Mouse (Mus musculus): ENCODE measurements around the gene Actl10. TPM values are rescaled to one million over a fixed set of nuclear protein-coding genes. Genes with fewer than 3 reads are reported as not detected.

Actl10 gene
- polyA plus RNA-seq, 1 experiment from 2014 or later: 0.15 TPM

- peaks cover 78% of the 10 kb centered on the region for H3K36me3 ChIP-seq
- H3K9ac ChIP-seq: no peak overlapping the region
Measured at GRCm38 (mm10) chr2:154532888-154533287, 18.7 kb upstream of the Actl10 start.

GRCm38 (mm10) chr2:154534704-154535270, 16.8 kb upstream of the Actl10 start:
- Histone ChIP-seq H3K4me3 (no peak overlapping the region), H3K9me3 (replicated peaks) (no peaks in the 10 kb centered on the region), H3K9ac (no peak overlapping the region), H3K4me1 (replicated peaks) (peaks cover 17% of the 10 kb centered on the region), H3K27ac (ENCODE audit: poor library complexity, severe bottlenecking) (no peak overlapping the region), H3K27me3 (replicated peaks) (no peaks in the 10 kb centered on the region), H3K36me3 (peaks cover 68% of the 10 kb centered on the region), H3K4me2 (no peak overlapping the region)
- WGBS: 62% methylated on average over 12 of the region's 12 CpGs
- ATAC-seq (ENCODE audit: insufficient number of reproducible peaks, low FRiP score): peak; percentile 9; the same call in 1 of the 2 replicates

More at GRCm38 (mm10) chr2:154532888-154533287, 18.7 kb upstream of the Actl10 start:
- no peak overlapping the region for H3K27ac ChIP-seq (ENCODE audit: poor library complexity, severe bottlenecking)
- WGBS: 64% methylated on average over 3 of the region's 3 CpGs
- H3K9me3 ChIP-seq (replicated peaks): no peaks in the 10 kb centered on the region
- no peak overlapping the region for H3K4me3 ChIP-seq
- H3K4me2 ChIP-seq: no peak overlapping the region
- no peaks in the 10 kb centered on the region for H3K27me3 ChIP-seq (replicated peaks)
- peaks cover 10% of the 10 kb centered on the region for H3K4me1 ChIP-seq (replicated peaks)
- ATAC-seq (ENCODE audit: insufficient number of reproducible peaks, low FRiP score): no peak

- Histone ChIP-seq H3K4me2 (no peak overlapping the region), H3K36me3 (peaks cover 49% of the 10 kb centered on the region), H3K27ac (ENCODE audit: poor library complexity, severe bottlenecking) (no peak overlapping the region), H3K9ac (no peak overlapping the region), H3K4me1 (replicated peaks) (peaks cover 17% of the 10 kb centered on the region), H3K9me3 (replicated peaks) (no peaks in the 10 kb centered on the region; the same call in 1 of the 2 replicates), H3K4me3 (no peak overlapping the region), H3K27me3 (replicated peaks) (no peaks in the 10 kb centered on the region)
- 64% methylated on average over 2 of the region's 2 CpGs for WGBS
- ATAC-seq (ENCODE audit: insufficient number of reproducible peaks, low FRiP score): no peak
Measured at GRCm38 (mm10) chr2:154538310-154538709, 13.3 kb upstream of the Actl10 start.

- Histone ChIP-seq H3K27me3 (replicated peaks) (no peaks in the 10 kb centered on the region), H3K27ac (ENCODE audit: poor library complexity, severe bottlenecking) (no peak overlapping the region), H3K4me1 (replicated peaks) (peaks cover 17% of the 10 kb centered on the region), H3K4me3 (no peak overlapping the region), H3K4me2 (no peak overlapping the region), H3K9me3 (replicated peaks) (no peaks in the 10 kb centered on the region; the same call in 1 of the 2 replicates), H3K9ac (no peak overlapping the region), H3K36me3 (peaks cover 47% of the 10 kb centered on the region)
- whole genome bisulfite sequencing: 28% methylated on average over 3 of the region's 3 CpGs
- no peak for ATAC-seq (ENCODE audit: insufficient number of reproducible peaks, low FRiP score)
Measured at GRCm38 (mm10) chr2:154538710-154539109, 12.9 kb upstream of the Actl10 start.

- WGBS: 82% methylated on average over 3 of the region's 3 CpGs
- H3K9me3 ChIP-seq (replicated peaks): no peaks in the 10 kb centered on the region; the same call in 1 of the 2 replicates
- ATAC-seq (ENCODE audit: insufficient number of reproducible peaks, low FRiP score): no peak
- H3K4me1 ChIP-seq (replicated peaks): peaks cover 14% of the 10 kb centered on the region
- no peak overlapping the region for H3K27ac ChIP-seq (ENCODE audit: poor library complexity, severe bottlenecking)
- peaks cover 42% of the 10 kb centered on the region for H3K36me3 ChIP-seq
- H3K9ac ChIP-seq: no peak overlapping the region
- no peaks in the 10 kb centered on the region for H3K27me3 ChIP-seq (replicated peaks)
- no peak overlapping the region for H3K4me2 ChIP-seq
- H3K4me3 ChIP-seq: no peak overlapping the region
Measured at GRCm38 (mm10) chr2:154539720-154540119, 11.9 kb upstream of the Actl10 start.

- no peaks in the 10 kb centered on the region; the same call in 1 of the 2 replicates for H3K9me3 ChIP-seq (replicated peaks)
- H3K4me3 ChIP-seq: no peak overlapping the region
- ATAC-seq (ENCODE audit: insufficient number of reproducible peaks, low FRiP score): no peak
Measured at GRCm38 (mm10) chr2:154541630-154542029, 9.9 kb upstream of the Actl10 start.

GRCm38 (mm10) chr2:154543567-154544347, 7.8 kb upstream of the Actl10 start:
- no peaks in the 10 kb centered on the region for H3K27me3 ChIP-seq (replicated peaks)
- no peak overlapping the region for H3K4me3 ChIP-seq
- H3K9ac ChIP-seq: no peak overlapping the region
- 82% methylated on average over 9 of the region's 9 CpGs for WGBS
- H3K4me1 ChIP-seq (replicated peaks): peaks cover 4% of the 10 kb centered on the region; the same call in 1 of the 2 replicates
- no peaks in the 10 kb centered on the region; the same call in 1 of the 2 replicates for H3K9me3 ChIP-seq (replicated peaks)
- no peak overlapping the region for H3K4me2 ChIP-seq
- no peak overlapping the region for H3K27ac ChIP-seq (ENCODE audit: poor library complexity, severe bottlenecking)
- ATAC-seq (ENCODE audit: insufficient number of reproducible peaks, low FRiP score): no peak
- H3K36me3 ChIP-seq: peaks cover 10% of the 10 kb centered on the region

More at GRCm38 (mm10) chr2:154541630-154542029, 9.9 kb upstream of the Actl10 start:
- Histone ChIP-seq H3K9ac (no peak overlapping the region), H3K27ac (ENCODE audit: poor library complexity, severe bottlenecking) (no peak overlapping the region), H3K36me3 (peaks cover 26% of the 10 kb centered on the region), H3K4me2 (no peak overlapping the region), H3K4me1 (replicated peaks) (peaks cover 7% of the 10 kb centered on the region; the same call in 1 of the 2 replicates), H3K27me3 (replicated peaks) (no peaks in the 10 kb centered on the region)
- 69% methylated on average over 2 of the region's 2 CpGs for WGBS

GRCm38 (mm10) chr2:154546711-154547110, 4.9 kb upstream of the Actl10 start, which contains the start of gene 1700003F12Rik:
Gene 1700003F12Rik (plus strand): TSS chr2:154547085.
- ATAC-seq (ENCODE audit: insufficient number of reproducible peaks, low FRiP score): no peak
- Histone ChIP-seq H3K9me3 (replicated peaks) (no peaks in the 10 kb centered on the region), H3K4me3 (no peak within 1 kb of the TSS), H3K4me2 (no peak within 1 kb of the TSS), H3K36me3 (no peaks in the 10 kb centered on the region; the same call in 1 of the 2 replicates), H3K4me1 (replicated peaks) (peaks cover 18% of the 10 kb centered on the region), H3K9ac (no peak within 1 kb of the TSS), H3K27ac (ENCODE audit: poor library complexity, severe bottlenecking) (no peak within 1 kb of the TSS), H3K27me3 (replicated peaks) (peaks cover 20% of the 10 kb centered on the region)
- WGBS: 88% methylated on average over 10 of the region's 10 CpGs

- H3K4me3 ChIP-seq: no peak overlapping the region
- no peak for ATAC-seq (ENCODE audit: insufficient number of reproducible peaks, low FRiP score)
- 52% methylated on average over 3 of the region's 3 CpGs for WGBS
Measured at GRCm38 (mm10) chr2:154548688-154549087, 2.9 kb upstream of the Actl10 start.

GRCm38 (mm10) chr2:154549127-154549885, 2.3 kb upstream of the Actl10 start:
- Histone ChIP-seq H3K4me3 (peak overlapping the region; percentile 51), H3K4me2 (peak overlapping the region; percentile 91), H3K9me3 (replicated peaks) (no peaks in the 10 kb centered on the region), H3K9ac (peak overlapping the region; percentile 57), H3K27ac (ENCODE audit: poor library complexity, severe bottlenecking) (no peak overlapping the region), H3K4me1 (replicated peaks) (peaks cover 28% of the 10 kb centered on the region), H3K36me3 (no peaks in the 10 kb centered on the region), H3K27me3 (replicated peaks) (peaks cover 34% of the 10 kb centered on the region)
- peak; percentile 70 for ATAC-seq (ENCODE audit: insufficient number of reproducible peaks, low FRiP score)
- WGBS: 4% methylated on average over 48 of the region's 48 CpGs

More at GRCm38 (mm10) chr2:154548688-154549087, 2.9 kb upstream of the Actl10 start:
- H3K27me3 ChIP-seq (replicated peaks): peaks cover 33% of the 10 kb centered on the region
- H3K27ac ChIP-seq (ENCODE audit: poor library complexity, severe bottlenecking): no peak overlapping the region
- H3K4me1 ChIP-seq (replicated peaks): peaks cover 28% of the 10 kb centered on the region
- H3K9me3 ChIP-seq (replicated peaks): no peaks in the 10 kb centered on the region
- 0 out of 2 replicates have a peak overlapping the region, but pooled peaks have one; percentile 91 for H3K4me2 ChIP-seq
- no peak overlapping the region for H3K9ac ChIP-seq
- H3K36me3 ChIP-seq: no peaks in the 10 kb centered on the region

- H3K4me1 ChIP-seq (replicated peaks): peaks cover 30% of the 10 kb centered on the region
- peak overlapping the region; percentile 51 for H3K4me3 ChIP-seq
- peaks cover 38% of the 10 kb centered on the region for H3K27me3 ChIP-seq (replicated peaks)
- H3K4me2 ChIP-seq: peak overlapping the region; percentile 91
- no peak overlapping the region for H3K27ac ChIP-seq (ENCODE audit: poor library complexity, severe bottlenecking)
- no peak overlapping the region for H3K9ac ChIP-seq
- H3K9me3 ChIP-seq (replicated peaks): no peaks in the 10 kb centered on the region
- WGBS: 14% methylated on average over 20 of the region's 20 CpGs
- no peaks in the 10 kb centered on the region for H3K36me3 ChIP-seq
- no peak for ATAC-seq (ENCODE audit: insufficient number of reproducible peaks, low FRiP score)
Measured at GRCm38 (mm10) chr2:154549886-154550189, 1.7 kb upstream of the Actl10 start.
